Mouse (Mus musculus) liver, embryonic 15.5 days (tissue): ENCODE measurements around the gene Stk24. TPM values are rescaled to one million over a fixed set of nuclear protein-coding genes. Genes with fewer than 3 reads are reported as not detected.

Source experiments
- ATAC-seq: fragments of 200-750 bp; cut with Nextera tagmentation; 2 replicates; pipeline ENCODE4 v1.8.0; 2017; ENCODE audit warnings: moderate number of reproducible peaks, mild to moderate bottlenecking, moderate library complexity; ENCODE audit not compliant: insufficient read depth
- H3K27ac ChIP-seq: fragments of 300-500 bp; sonication (generic); replicated peaks from 2 replicates; pipeline ENCODE4 v1.5.1; 2015; ENCODE audit warnings: mild to moderate bottlenecking, inconsistent platforms
- H3K27me3 ChIP-seq: fragments of 300-500 bp; sonication (generic); 2 replicates; pipeline ENCODE4 v1.6.1; 2015; ENCODE audit warnings: mild to moderate bottlenecking, inconsistent platforms
- H3K36me3 ChIP-seq: fragments of 300-500 bp; sonication (generic); replicated peaks from 2 replicates; pipeline ENCODE4 v1.6.1; 2015; ENCODE audit warnings: moderate library complexity, mild to moderate bottlenecking, inconsistent platforms
- H3K4me1 ChIP-seq: fragments of 300-500 bp; sonication (generic); replicated peaks from 2 replicates; pipeline ENCODE4 v1.6.1; 2015; ENCODE audit warnings: inconsistent platforms
- H3K4me2 ChIP-seq: fragments of 300-500 bp; sonication (generic); 2 replicates; pipeline ENCODE4 v1.6.1; 2015; ENCODE audit warnings: moderate library complexity, mild to moderate bottlenecking, inconsistent platforms
- H3K4me3 ChIP-seq: fragments of 300-500 bp; sonication (generic); replicated peaks from 2 replicates; pipeline ENCODE4 v1.5.1; 2015; ENCODE audit warnings: mild to moderate bottlenecking, inconsistent platforms
- H3K9ac ChIP-seq: fragments of 300-500 bp; sonication (generic); 2 replicates; pipeline ENCODE4 v1.6.1; 2015; ENCODE audit warnings: moderate library complexity, mild to moderate bottlenecking, inconsistent platforms
- H3K9me3 ChIP-seq: fragments of 300-500 bp; sonication (generic); replicated peaks from 2 replicates; pipeline ENCODE4 v1.6.1; 2016; ENCODE audit warnings: inconsistent platforms
- WGBS: fragments of 180-500 bp; shearing (Covaris S2); methylation state at CpG from one replicate; pipeline ENCODE4 v1.1.7; 2015; ENCODE audit warnings: mixed read lengths; ENCODE audit not compliant: insufficient replicate concordance; 5-methylcytosine and 5-hydroxymethylcytosine counted together
- polyA plus RNA-seq: library from polyadenylated mRNA; unstranded; fragments of >200 nt; fragmentation: Nextera tagmentation; extraction: Ambion mirVana; gene quantifications from 2 replicates; pipeline ENCODE4 v1.2.1, GENCODE M21; 2015

Stk24 gene
- polyA plus RNA-seq, 1 experiment from 2014 or later: 29.3 TPM

- Histone ChIP-seq H3K27me3 (no peaks in the 10 kb centered on the region), H3K4me3 (no peak overlapping the region), H3K9ac (no peak overlapping the region), H3K27ac (no peak overlapping the region), H3K4me2 (no peak overlapping the region), H3K9me3 (no peaks in the 10 kb centered on the region), H3K4me1 (peaks cover 6% of the 10 kb centered on the region; the same call in 1 of the 2 replicates), H3K36me3 (0 out of 2 replicates have a peak, but pooled peaks cover 4% of the 10 kb centered on the region)
- ATAC-seq: no peak
- WGBS: 26% methylated on average over 4 of the region's 4 CpGs
Observed at GRCm38 (mm10) chr14:121262606-121263005, 117.2 kb downstream of the Stk24 start.

GRCm38 (mm10) chr14:121261229-121261879 is 118.5 kb downstream of the Stk24 start:
- WGBS: 31% methylated on average over 5 of the region's 5 CpGs

GRCm38 (mm10) chr14:121259789-121260188 is 120.0 kb downstream of the Stk24 start:
- Histone ChIP-seq H3K4me3 (no peak overlapping the region), H3K9ac (no peak overlapping the region), H3K27me3 (no peaks in the 10 kb centered on the region), H3K4me1 (peaks cover 9% of the 10 kb centered on the region; the same call in 1 of the 2 replicates), H3K4me2 (no peak overlapping the region), H3K27ac (no peak overlapping the region), H3K9me3 (no peaks in the 10 kb centered on the region), H3K36me3 (0 out of 2 replicates have a peak, but pooled peaks cover 4% of the 10 kb centered on the region)
- WGBS: 45% methylated on average over 7 of the region's 7 CpGs
- ATAC-seq: no peak

More at GRCm38 (mm10) chr14:121261229-121261879, 118.5 kb downstream of the Stk24 start:
- H3K27me3 ChIP-seq: no peaks in the 10 kb centered on the region
- no peak overlapping the region for H3K9ac ChIP-seq
- peaks cover 9% of the 10 kb centered on the region; the same call in 1 of the 2 replicates for H3K4me1 ChIP-seq
- H3K27ac ChIP-seq: no peak overlapping the region
- H3K4me3 ChIP-seq: no peak overlapping the region
- H3K4me2 ChIP-seq: no peak overlapping the region
- ATAC-seq: no peak
- no peaks in the 10 kb centered on the region for H3K9me3 ChIP-seq
- 0 out of 2 replicates have a peak, but pooled peaks cover 4% of the 10 kb centered on the region for H3K36me3 ChIP-seq

GRCm38 (mm10) chr14:121259332-121259731 is 120.5 kb downstream of the Stk24 start:
- H3K36me3 ChIP-seq: 0 out of 2 replicates have a peak, but pooled peaks cover 4% of the 10 kb centered on the region
- H3K4me1 ChIP-seq: peaks cover 9% of the 10 kb centered on the region; the same call in 1 of the 2 replicates
- no peak overlapping the region for H3K27ac ChIP-seq
- no peak overlapping the region for H3K4me3 ChIP-seq
- H3K27me3 ChIP-seq: no peaks in the 10 kb centered on the region
- H3K9me3 ChIP-seq: no peaks in the 10 kb centered on the region
- ATAC-seq: no peak
- 74% methylated on average over 11 of the region's 11 CpGs for WGBS
- no peak overlapping the region for H3K4me2 ChIP-seq
- H3K9ac ChIP-seq: no peak overlapping the region

GRCm38 (mm10) chr14:121256896-121257295 is 122.9 kb downstream of the Stk24 start:
- WGBS: 60% methylated on average over 7 of the region's 7 CpGs
- ATAC-seq: no peak

GRCm38 (mm10) chr14:121255469-121255868 is 124.3 kb downstream of the Stk24 start:
- no peak overlapping the region for H3K27ac ChIP-seq
- no peak overlapping the region for H3K4me2 ChIP-seq
- ATAC-seq: no peak
- WGBS: 73% methylated on average over 13 of the region's 13 CpGs
- no peaks in the 10 kb centered on the region for H3K27me3 ChIP-seq
- 0 out of 2 replicates have a peak, but pooled peaks cover 4% of the 10 kb centered on the region for H3K36me3 ChIP-seq
- no peak overlapping the region for H3K9ac ChIP-seq
- no peaks in the 10 kb centered on the region for H3K9me3 ChIP-seq
- H3K4me1 ChIP-seq: 0 out of 2 replicates have a peak, but pooled peaks cover 3% of the 10 kb centered on the region
- no peak overlapping the region for H3K4me3 ChIP-seq

More at GRCm38 (mm10) chr14:121256896-121257295, 122.9 kb downstream of the Stk24 start:
- no peak overlapping the region for H3K9ac ChIP-seq
- no peak overlapping the region for H3K27ac ChIP-seq
- peaks cover 4% of the 10 kb centered on the region; the same call in 1 of the 2 replicates for H3K4me1 ChIP-seq
- no peaks in the 10 kb centered on the region for H3K9me3 ChIP-seq
- no peak overlapping the region for H3K4me2 ChIP-seq
- H3K36me3 ChIP-seq: 0 out of 2 replicates have a peak, but pooled peaks cover 4% of the 10 kb centered on the region
- no peak overlapping the region for H3K4me3 ChIP-seq
- H3K27me3 ChIP-seq: no peaks in the 10 kb centered on the region

- Histone ChIP-seq H3K27ac (no peak overlapping the region), H3K4me1 (0 out of 2 replicates have a peak, but pooled peaks cover 3% of the 10 kb centered on the region), H3K27me3 (no peaks in the 10 kb centered on the region), H3K4me2 (no peak overlapping the region), H3K9ac (no peak overlapping the region), H3K9me3 (no peaks in the 10 kb centered on the region), H3K4me3 (no peak overlapping the region), H3K36me3 (0 out of 2 replicates have a peak, but pooled peaks cover 4% of the 10 kb centered on the region)
- ATAC-seq: no peak
- 63% methylated on average over 10 of the region's 10 CpGs for WGBS
Observed at GRCm38 (mm10) chr14:121254869-121255268, 124.9 kb downstream of the Stk24 start.

GRCm38 (mm10) chr14:121252542-121252941 is 127.3 kb downstream of the Stk24 start:
- H3K4me3 ChIP-seq: no peak overlapping the region
- no peak for ATAC-seq
- no peak overlapping the region for H3K27ac ChIP-seq
- 67% methylated on average over 10 of the region's 10 CpGs for WGBS
- no peaks in the 10 kb centered on the region for H3K27me3 ChIP-seq
- H3K36me3 ChIP-seq: no peaks in the 10 kb centered on the region
- H3K9ac ChIP-seq: no peak overlapping the region
- H3K4me2 ChIP-seq: no peak overlapping the region
- H3K4me1 ChIP-seq: 0 out of 2 replicates have a peak, but pooled peaks cover 3% of the 10 kb centered on the region
- H3K9me3 ChIP-seq: no peaks in the 10 kb centered on the region

- 54% methylated on average over 4 of the region's 4 CpGs for WGBS
- Histone ChIP-seq H3K4me3 (no peak overlapping the region), H3K9me3 (no peaks in the 10 kb centered on the region), H3K9ac (no peak overlapping the region), H3K36me3 (no peaks in the 10 kb centered on the region), H3K4me1 (0 out of 2 replicates have a peak, but pooled peaks cover 3% of the 10 kb centered on the region), H3K27me3 (no peaks in the 10 kb centered on the region), H3K27ac (no peak overlapping the region), H3K4me2 (no peak overlapping the region)
- ATAC-seq: no peak
Observed at GRCm38 (mm10) chr14:121251708-121252107, 128.1 kb downstream of the Stk24 start.

GRCm38 (mm10) chr14:121251099-121251498 is 128.7 kb downstream of the Stk24 start:
- Histone ChIP-seq H3K27me3 (no peaks in the 10 kb centered on the region), H3K27ac (no peak overlapping the region), H3K36me3 (no peaks in the 10 kb centered on the region), H3K4me3 (no peak overlapping the region), H3K9me3 (no peaks in the 10 kb centered on the region), H3K9ac (no peak overlapping the region), H3K4me2 (no peak overlapping the region), H3K4me1 (no peaks in the 10 kb centered on the region)
- ATAC-seq: no peak
- 70% methylated on average over 5 of the region's 5 CpGs for WGBS

- no peaks in the 10 kb centered on the region for H3K4me1 ChIP-seq
- WGBS: 69% methylated on average over 5 of the region's 5 CpGs
- H3K27ac ChIP-seq: no peak overlapping the region
- H3K36me3 ChIP-seq: peaks cover 3% of the 10 kb centered on the region; the same call in 1 of the 2 replicates
- ATAC-seq: no peak
- H3K4me2 ChIP-seq: no peak overlapping the region
- no peaks in the 10 kb centered on the region for H3K27me3 ChIP-seq
- H3K9me3 ChIP-seq: no peaks in the 10 kb centered on the region
- H3K9ac ChIP-seq: no peak overlapping the region
- H3K4me3 ChIP-seq: no peak overlapping the region
Observed at GRCm38 (mm10) chr14:121248346-121248745, 131.5 kb downstream of the Stk24 start.
